Mouse (Mus musculus): ENCODE data around the gene Olfr876.
"Not testable (repeated sequence)": the region's sequence is repeated elsewhere in the genome, so short reads cannot be mapped to it uniquely, and the experiment has no call there.

Olfr876 gene

DNA sequence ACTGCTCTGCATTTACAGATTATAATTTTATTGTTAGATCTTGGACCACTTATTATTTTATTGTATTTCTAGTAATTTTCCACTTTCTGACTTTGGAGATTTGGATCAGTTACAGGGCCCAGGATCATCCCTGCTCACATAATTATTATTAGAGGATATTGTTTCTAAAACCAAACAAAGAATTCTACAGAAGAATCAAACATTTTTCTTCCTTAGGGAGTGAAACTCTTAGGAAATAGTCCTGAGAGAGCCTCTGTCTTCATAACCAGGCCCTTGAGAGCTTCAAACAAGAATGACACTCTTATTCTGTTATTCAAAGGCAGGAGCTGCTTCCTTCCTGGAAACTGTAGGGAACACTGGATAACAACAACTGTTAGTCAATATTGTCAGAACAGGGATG lies at the start of gene Olfr876:
TSS of gene Olfr876 (plus strand) at position 301 of the 400 bp plus-strand sequence.
- DNase-seq (ENCODE audit: low read depth in 2 of 2, low spot score in 2 of 2): no peak

DNA sequence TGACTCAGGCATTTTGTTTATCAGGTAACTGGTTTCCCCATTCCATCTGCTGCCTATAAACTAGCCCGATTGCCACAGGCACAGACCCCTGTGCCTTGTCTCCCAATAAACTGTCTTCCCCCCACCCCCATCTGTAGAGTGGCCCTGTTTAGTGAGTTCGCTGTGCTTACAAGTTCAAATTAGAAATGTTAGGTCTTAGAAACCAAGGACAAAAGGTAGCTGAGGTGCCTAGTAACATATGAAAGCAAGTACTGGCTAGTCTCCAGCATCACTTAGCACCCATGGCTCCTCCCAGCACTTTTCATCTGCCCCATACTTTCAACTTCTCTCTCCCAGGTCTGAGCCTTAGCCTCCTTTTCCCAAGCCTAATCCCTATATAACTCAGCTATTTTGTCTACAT lies 41.1 kb upstream of the Olfr876 start:
- no peak for DNase-seq (ENCODE audit: low read depth in 2 of 2, low spot score in 2 of 2)

GRCm38 (mm10) chr9:37762541-37762940 lies 40.3 kb upstream of the Olfr876 start:
- DNase-seq (ENCODE audit: low read depth in 2 of 2, low spot score in 2 of 2): no peak

GRCm38 (mm10) chr9:37770661-37771060 lies 32.2 kb upstream of the Olfr876 start:
- no peak for DNase-seq (ENCODE audit: low read depth in 2 of 2, low spot score in 2 of 2)

GRCm38 (mm10) chr9:37771759-37772158 lies 31.1 kb upstream of the Olfr876 start, which contains the start of gene Olfr875:
Gene Olfr875, plus strand, starts transcription at chr9:37771857.
- no peak for DNase-seq (ENCODE audit: low read depth in 2 of 2, low spot score in 2 of 2)

GRCm38 (mm10) chr9:37782766-37783260 lies 20.0 kb upstream of the Olfr876 start:
- DNase-seq (ENCODE audit: low read depth in 2 of 2, low spot score in 2 of 2): no peak

- not testable (repeated sequence) for DNase-seq (ENCODE audit: low read depth in 2 of 2, low spot score in 2 of 2)
Measured at GRCm38 (mm10) chr9:37783394-37784387, 19.1 kb upstream of the Olfr876 start.

DNA sequence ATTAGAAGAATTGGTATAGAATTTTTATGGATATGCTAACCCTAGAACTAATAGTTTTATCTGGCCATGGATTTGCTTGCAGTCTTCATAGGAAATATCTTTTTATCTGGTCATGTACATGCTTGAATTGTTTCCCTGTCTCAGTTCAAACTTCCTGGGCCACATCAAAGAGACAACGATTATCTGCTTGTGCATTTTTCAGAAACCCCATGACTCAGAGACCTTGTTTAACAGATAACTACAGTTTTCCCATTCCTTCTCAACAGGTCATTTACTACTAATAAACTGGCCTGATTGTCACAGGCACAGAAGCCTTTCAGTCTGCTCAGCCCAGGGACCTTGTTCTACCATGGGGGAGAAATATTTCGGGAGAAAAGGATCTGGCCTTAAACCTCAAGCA lies 16.4 kb upstream of the Olfr876 start:
- no peak for DNase-seq (ENCODE audit: low read depth in 2 of 2, low spot score in 2 of 2)

DNA sequence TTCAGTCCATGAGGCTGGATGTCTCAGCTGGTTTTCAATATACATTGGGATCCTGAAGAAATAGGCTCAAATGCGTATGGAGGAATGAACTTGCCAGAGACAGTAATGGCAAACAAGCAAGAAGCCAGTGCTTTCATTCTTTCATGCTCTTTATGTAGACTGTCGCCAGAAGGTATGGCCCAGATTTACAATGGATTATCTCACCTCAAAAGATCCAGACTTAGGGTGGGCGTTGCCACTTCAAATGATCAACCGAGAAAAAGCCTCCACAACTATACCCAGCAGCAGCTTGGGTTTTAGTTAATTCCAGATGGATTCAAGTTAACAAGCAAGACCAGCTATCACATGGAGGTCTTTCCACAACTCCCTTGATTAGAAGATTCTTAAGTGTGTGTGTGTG lies 776 bp upstream of the Olfr876 start:
- no peak for DNase-seq (ENCODE audit: low read depth in 2 of 2, low spot score in 2 of 2)

DNA sequence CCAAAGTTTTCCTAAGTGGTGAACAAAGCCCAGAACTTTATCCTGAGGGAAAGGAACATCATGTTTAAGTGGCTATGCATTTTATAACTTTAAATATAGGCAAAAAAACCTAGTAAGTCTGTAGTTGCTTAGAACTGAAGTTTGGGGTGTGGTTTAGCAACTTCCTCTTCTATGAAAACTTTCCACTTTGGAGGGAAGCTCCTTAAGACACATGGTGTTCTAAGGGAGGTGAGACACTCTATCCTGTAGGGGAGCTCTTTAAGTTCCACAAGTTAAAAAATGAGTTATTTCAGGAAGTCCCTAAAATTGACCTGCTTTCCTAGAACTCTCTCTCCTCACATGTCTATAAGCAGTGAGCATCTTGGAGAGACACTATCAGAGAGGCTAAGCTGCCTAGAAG lies 4.4 kb downstream of the Olfr876 start:
- DNase-seq (ENCODE audit: low read depth in 2 of 2, low spot score in 2 of 2): no peak

DNA sequence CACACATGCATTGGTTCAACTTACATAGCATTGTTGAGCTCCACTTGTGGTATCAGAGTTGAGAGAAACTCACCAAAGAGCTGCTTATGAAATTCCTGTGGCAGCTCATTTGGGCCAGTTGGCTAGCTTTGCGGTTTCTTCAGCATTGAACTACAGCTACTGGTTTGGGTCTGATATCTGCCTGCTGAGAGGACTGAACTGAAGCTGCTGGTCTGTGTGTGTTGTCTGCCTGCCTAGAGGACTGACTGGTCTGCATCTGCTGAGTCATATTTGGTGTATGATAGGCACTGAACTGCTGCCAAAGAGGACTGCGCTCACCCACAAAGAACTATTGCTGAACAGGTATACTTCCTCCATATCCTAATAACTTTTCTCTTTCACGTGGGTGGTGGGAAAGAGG lies 5.6 kb downstream of the Olfr876 start:
- DNase-seq (ENCODE audit: low read depth in 2 of 2, low spot score in 2 of 2): no peak

GRCm38 (mm10) chr9:37808976-37809375 lies 6.1 kb downstream of the Olfr876 start:
- no peak for DNase-seq (ENCODE audit: low read depth in 2 of 2, low spot score in 2 of 2)

GRCm38 (mm10) chr9:37814696-37815095 lies 11.9 kb downstream of the Olfr876 start:
- DNase-seq (ENCODE audit: low read depth in 2 of 2, low spot score in 2 of 2): no peak

DNA sequence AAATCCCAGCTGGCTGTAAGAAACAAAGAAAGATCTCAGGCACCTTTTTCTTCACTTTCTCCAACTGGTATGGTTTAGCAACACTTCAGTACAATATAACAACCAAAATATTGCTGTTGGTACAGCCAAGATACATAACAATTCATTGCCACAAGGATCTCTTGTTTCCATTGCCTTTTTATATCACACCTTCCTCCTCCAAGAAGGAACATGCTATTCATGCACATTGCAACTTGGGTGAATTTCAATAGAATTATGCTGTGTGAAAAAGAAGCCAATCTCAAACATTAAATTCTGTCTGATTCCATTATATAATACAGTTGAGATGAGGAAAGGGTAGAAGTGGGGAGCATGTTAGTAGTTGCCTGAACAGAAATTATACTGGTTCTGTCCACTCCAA lies 27.1 kb downstream of the Olfr876 start:
- DNase-seq (ENCODE audit: low read depth in 2 of 2, low spot score in 2 of 2): no peak

DNA sequence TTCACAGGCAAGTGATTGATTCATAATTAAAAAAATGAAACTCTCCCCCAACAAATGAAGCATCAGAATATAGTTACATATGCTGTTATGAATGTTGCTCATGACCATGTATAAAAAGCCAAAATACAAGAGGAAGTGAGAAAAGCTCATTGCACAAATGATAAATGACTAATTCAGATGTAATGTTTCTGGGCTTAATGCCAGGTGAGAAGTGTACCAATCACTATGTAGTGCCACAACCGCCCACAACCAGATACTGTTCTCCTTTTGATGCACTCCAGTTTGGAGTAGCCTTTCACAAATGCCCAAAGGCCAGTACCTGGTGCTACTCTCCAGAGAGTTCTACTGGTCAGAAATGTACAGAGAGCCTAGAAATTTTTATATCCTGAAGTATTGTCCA lies 30.5 kb downstream of the Olfr876 start:
- no peak for DNase-seq (ENCODE audit: low read depth in 2 of 2, low spot score in 2 of 2)

DNA sequence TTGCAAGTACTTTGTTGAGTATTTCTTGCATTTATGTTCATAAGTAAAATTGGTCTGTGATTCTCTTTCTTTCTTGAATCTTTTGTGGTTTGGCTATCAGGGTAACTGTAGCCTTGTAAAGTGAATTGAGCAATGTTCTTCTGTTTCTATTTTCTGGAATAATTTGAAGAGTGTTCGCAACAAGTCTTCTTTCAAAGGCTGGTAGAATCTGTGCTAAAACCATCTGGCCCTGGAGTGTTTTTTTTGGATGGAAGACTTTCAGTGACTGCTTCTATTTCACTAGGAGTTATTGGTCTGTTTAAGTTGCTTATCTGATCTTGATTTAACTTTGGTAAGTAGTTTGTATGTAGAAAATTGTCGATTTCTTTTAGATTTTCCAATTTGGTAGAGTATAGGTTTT lies 46.4 kb downstream of the Olfr876 start:
- DNase-seq (ENCODE audit: low read depth in 2 of 2, low spot score in 2 of 2): no peak

DNA sequence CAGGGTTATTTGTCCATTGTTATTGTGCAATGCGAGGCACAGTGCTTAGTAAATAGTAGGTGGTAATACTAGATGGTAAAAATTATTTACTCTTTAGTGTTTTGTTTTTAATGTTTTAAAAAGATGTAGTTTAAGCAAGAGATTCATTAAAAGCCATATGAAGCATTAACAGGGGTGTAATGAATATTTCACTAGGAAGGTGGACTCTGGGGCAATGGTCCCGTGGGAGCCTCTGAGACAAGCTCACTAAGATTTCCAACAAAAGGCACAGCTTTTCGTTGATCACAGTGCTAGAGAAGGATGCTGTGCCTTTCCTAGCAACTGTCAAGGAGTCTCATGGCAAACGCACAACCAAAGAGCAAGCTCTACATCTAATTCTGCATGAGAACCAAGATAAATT lies 51.1 kb downstream of the Olfr876 start, which contains the start of gene Olfr877:
TSS of gene Olfr877 (plus strand) at position 301 of the 400 bp plus-strand sequence.
- no peak for DNase-seq (ENCODE audit: low read depth in 2 of 2, low spot score in 2 of 2)
